Mouse (Mus musculus) ovary, postnatal 14 days (tissue): ENCODE data around the gene Rxfp3.
"Not testable (repeated sequence)": the region's sequence is repeated elsewhere in the genome, so short reads cannot be mapped to it uniquely, and the experiment has no call there.

ENCODE experiments used
- DNase-seq: peaks from one replicate; pipeline ENCODE4 v3.0.0; 2022; ENCODE audit warnings: low spot score

Gene Rxfp3

DNA sequence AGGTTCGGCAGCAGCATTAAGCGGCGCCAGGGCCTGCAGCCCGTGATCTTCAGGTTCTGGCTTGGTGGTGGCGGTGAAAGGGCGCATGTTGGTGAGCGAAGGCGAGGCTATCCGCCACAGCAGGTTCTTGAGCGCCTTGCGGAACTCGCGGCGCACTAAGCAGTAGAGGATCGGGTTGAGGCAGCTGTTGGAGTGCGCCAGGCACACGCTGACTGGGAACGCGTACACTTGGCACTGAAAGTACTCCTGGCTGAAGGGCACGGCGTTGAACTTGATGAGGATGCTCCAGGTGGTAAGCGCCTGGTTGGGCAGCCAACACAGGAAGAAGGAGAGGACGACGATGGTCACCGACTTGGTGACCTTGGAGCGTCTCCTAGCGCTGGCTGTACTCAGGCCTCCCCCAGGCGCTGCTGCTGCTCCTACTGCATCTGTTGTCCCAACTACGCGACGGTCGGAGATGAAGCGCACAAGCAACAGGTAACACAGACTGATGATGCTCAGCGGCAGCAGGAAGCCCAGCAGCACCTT is 1.8 kb downstream of the Rxfp3 start:
- no peak for DNase-seq

DNA sequence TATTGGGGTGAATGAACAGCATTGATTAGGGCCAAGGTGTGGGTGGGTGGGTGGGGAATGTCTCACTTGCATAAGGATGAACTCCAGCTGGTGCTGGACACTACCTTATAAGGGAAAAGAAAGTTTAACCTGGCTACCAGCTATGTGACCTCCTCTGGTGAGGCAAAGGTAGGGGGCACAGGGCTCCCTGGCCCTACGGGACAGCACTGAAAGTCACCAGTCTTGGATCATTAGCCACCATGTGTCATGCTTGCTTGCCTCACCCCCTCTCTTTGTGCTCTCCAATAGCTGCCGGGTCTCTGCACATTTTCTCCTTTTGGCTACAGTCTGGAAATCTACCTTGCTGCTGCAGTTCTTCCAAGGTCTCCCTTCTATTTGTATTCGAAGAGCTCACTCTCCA is 7.6 kb downstream of the Rxfp3 start:
- DNase-seq: no peak

DNA sequence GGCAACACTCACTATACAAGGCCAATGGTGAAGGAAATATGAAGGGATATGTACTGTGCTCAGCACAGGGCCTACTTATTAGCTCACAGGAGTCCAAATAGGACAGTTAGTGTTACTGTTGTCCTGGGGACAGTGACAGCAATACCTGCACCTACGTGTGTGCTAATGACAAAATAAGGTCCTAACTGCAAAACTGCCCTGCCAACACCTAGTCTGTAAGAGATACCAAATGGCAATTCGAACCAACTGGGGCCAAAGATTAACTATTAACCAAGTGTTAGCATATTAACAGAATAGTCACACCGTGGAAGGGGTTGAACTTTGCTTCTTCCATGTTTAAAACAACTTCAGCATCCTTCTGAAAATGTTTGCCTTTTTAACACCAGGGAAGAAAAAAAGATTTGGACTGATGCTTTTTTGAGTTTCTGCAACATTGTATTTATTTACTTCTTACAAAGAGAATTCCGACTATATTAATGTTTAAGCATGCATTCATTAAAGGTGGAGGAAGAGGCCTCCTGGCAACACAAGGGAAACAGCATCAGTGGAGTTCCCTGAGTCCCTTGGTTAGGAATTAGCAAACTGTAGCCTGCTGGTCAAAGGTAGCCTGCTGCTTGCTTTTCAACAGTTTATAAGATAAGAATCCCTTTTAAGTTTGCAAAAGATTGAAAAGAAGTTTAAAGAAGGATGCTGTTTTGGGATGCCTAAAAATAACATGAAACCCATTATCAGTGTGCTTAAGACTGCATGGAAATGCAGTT is 10.8 kb downstream of the Rxfp3 start:
- DNase-seq: no peak

DNA sequence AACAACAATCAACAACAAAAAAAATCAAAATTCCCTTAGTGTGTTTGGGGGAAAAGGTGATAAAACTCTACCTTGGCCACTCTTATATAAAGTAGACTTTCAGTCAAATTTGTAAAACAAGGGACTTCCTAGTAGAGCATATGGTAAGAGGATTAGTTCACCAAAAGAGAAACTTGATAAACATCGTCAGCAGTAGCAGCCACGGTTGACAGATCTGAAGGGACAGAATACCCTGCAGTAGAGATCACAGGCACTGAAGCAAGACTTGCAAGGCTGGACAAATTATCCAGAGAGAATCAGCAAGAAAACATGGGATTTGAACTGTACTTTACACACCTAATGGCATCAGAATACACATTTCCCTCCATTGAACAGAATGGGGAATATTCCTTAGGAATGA is 22.9 kb downstream of the Rxfp3 start:
- no peak for DNase-seq

DNA sequence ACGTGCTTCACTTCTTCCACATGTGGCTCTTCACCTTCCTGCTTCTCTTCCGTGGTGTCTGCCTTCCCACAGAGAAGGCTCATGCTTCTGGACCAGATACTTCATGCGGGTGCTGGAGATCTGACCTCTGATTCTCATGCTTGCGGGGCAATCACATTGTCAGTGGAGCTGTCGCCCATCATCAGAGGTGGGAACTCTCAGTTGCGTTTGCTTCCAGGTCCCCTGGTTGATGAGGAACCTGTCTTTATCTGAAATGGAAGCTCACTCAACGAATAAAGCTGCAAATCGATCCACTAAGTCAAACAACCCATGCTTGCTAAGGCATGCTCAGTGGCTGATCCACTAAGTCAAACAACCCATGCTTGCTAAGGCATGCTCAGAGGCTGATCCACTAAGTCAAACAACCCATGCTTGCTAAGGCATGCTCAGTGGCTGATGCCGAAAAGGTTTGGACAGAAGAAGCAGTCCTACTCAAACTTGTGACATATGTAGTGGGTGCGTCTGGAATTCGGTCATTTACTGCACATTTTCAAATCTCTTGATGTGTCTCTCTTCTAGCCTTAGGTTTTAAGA is 26.7 kb downstream of the Rxfp3 start:
- no peak for DNase-seq

DNA sequence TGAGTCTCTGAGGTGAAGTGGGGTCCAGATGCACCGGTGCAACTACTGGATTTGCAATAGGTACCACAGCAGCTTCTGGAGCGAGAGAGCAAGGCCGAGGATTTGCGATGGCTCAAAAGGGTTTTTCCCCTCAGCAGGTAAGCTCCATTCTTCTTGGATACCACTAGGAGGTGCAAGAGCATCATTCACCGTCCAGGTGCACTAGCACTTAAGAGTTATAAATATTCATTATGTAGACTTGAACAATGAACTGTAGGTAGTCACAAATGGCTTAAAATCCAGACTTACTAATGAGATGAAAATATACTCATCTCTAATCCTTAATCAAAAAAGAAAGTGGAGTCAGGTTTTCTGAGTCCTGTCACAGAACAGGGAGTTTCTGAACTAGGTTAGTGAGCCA is 29.0 kb downstream of the Rxfp3 start:
- DNase-seq: no peak

DNA sequence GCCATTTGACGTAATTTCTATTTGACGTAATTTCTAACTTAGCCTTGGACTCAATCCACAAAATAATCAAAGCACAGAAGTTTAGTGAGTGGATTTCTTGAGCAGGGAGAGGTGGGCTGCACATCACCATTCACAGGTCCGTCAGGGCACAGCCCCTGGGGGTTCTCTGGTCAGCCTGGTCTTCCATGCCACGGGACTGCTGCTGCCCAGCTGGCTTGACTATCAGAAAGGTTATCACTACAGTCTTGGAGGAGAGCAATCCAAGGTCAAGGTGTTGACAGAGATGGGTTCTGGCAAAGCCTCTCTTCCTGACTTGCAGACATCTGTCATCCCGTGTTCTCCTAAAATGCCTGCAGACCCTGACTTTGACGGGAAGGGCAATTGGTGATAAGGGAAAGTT is 33.1 kb downstream of the Rxfp3 start:
- DNase-seq: no peak

DNA sequence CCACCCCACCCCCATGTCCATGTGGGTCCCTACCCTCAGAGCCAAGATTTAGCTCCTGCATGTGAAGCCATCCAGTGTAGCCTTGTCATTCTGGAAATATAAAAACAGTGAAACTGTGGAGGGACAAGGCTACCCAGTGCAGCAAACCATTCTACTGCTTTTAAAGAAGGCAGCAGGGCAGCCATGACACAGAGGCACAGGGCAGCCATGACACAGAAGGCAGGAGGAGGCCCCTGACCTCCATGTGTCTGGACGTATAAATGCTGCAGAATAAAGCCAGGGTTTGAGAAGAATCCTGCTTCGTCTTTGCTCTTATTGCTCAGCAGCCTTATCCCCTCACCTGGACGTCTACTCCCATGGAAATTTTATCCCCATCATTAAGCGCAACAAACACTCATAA is 34.0 kb downstream of the Rxfp3 start:
- no peak for DNase-seq

DNA sequence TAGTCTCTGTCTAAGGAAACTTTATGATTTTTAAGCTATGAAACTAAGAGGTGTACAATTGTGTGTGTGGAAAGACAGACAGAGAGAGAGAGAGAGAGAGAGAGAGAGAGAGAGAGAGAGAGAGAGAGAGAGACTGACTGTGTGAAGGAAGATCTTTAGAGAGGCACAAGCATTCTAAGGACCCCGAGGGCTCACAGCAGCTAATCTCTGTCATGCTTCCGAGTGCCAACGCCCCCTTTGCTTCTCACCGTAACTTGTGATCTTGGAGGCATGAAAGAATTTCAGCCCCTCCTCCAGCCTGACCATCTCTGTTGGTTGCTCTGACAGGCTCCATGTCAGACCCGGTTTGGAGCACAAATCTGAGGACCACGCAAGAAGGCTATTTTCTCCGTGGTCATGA is 37.4 kb downstream of the Rxfp3 start, which contains the start of gene Slc45a2:
Gene Slc45a2, plus strand, starts transcription at position 301 of the 400 bp plus-strand sequence.
- no peak for DNase-seq

DNA sequence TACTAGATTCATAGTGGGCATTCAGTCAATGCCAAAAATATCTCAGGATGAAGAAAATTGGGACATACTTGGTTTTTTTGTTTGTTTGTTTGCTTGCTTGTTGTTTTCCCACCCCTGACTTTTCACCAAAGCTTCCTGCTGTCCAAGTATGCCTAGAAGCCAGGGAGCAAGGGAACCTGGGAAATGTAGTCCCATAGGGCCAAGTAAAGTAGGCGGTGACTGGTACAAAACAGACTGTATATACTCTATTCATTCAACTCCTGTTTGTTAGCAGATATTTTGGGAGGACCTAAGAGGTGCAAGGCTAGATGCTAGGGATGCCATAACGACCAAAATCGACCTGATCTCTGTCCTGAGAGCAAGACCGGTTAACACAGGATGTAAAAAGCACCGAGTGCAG is 38.0 kb downstream of the Rxfp3 start:
- no peak for DNase-seq

DNA sequence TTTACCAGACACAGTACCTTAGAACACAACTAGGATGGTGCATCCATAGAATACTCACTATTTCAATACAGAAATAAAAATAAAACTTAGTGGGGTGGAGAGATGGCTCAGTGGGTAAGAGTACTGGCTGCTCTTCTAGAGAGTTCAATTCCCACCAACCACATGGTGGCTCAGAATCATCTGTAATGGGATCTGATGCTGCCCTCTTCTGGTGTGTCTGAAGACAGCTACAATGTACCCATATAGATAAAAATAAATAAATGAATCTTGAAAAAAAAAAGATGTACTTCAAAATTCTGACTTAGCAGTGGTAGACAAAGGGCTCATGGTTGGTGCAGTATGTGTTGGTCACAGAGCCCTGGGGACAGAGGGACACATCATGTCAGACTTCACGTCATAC is 46.2 kb downstream of the Rxfp3 start:
- no peak for DNase-seq

DNA sequence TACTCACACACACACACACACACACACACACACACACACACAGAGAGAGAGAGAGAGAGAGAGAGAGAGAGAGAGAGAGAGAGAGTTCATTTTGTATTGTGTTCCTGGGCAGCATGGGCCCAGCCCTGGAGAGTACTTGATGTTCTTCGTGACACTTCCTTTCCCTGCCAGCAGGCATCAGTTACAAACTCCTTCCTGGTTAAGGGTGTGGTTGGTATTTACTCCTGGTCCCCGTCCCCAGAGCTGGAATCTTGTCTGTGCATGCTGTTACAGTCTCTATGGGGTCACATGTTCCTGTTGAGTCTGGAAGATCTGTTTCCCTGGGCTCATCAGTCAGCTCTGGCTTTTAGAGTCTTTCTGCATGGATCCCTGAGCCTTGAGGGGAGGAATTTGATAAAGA is 47.4 kb downstream of the Rxfp3 start:
- DNase-seq: no peak

DNA sequence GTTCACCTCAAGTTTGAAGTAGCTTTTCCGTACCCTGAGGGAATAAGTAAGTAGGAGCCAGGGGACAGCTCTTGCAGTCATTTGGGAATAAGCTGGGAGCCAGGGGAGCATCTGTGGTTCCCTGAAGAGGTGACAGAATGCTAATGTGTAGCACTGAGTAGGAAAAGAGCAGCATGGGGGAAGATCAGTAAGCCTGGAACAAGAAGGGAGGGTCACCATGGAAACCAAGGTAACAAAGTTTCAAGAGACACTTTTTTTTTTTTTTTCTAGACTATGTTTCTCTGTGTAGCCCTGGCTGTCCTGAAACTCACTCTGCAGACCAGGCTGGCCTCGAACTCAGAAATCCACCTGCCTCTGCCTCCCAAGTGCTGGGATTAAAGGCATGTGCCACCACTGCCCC is 51.3 kb downstream of the Rxfp3 start:
- not testable (repeated sequence) for DNase-seq

DNA sequence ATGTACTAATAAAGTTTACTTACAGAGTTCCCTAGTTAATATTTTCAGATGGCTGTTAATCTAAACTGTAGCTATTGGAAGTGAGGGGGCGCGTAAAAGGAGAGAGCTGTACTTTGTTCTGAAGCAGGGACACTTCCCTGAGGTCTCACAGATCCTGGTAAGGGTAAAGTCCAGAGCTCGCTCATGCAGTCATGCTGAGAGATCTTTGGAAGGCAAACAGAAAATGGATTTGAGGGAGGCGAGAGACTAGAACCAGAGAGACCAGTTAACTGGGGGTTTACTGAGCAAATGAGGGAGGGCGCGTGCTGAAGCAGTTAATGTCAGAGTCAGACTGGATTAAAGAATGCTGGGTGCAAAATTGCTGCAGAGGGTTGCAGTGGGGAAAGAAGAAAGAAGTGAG is 52.0 kb downstream of the Rxfp3 start:
- no peak for DNase-seq
